Mouse (Mus musculus) ES-Bruce4 (cell line): ENCODE results near the gene Hist1h4n. TPM values are rescaled to one million over a fixed set of nuclear protein-coding genes. Genes with fewer than 3 reads are reported as not detected.
"Not testable (repeated sequence)": the region's sequence is repeated elsewhere in the genome, so short reads cannot be mapped to it uniquely, and the experiment has no call there.

Experiments
- H3K27ac ChIP-seq: 2 replicates; pipeline ENCODE4 v1.5.1; 2012; ENCODE audit warnings: low read length, inconsistent platforms; ENCODE audit not compliant: insufficient read depth
- H3K27me3 ChIP-seq: 2 replicates; pipeline ENCODE4 v1.6.1; 2012; ENCODE audit warnings: mild to moderate bottlenecking, low read length, inconsistent platforms; ENCODE audit not compliant: control insufficient read depth, poor library complexity, insufficient read depth, severe bottlenecking
- H3K36me3 ChIP-seq: 2 replicates; pipeline ENCODE4 v1.6.1; 2012; ENCODE audit warnings: inconsistent platforms, mild to moderate bottlenecking, low read length, moderate library complexity; ENCODE audit not compliant: control insufficient read depth, poor library complexity, insufficient read depth, severe bottlenecking
- H3K4me1 ChIP-seq: one replicate; pipeline ENCODE4 v1.8.1; 2011; ENCODE audit warnings: low read length; ENCODE audit not compliant: control insufficient read depth, insufficient read depth
- H3K4me3 ChIP-seq: 2 replicates; pipeline ENCODE4 v1.5.1; 2011; ENCODE audit warnings: low read depth, mild to moderate bottlenecking, low read length
- H3K9ac ChIP-seq: 2 replicates; pipeline ENCODE4 v1.6.1; 2012; ENCODE audit warnings: low read depth, mild to moderate bottlenecking, inconsistent platforms; ENCODE audit not compliant: poor library complexity, severe bottlenecking
- H3K9me3 ChIP-seq: replicated peaks from 2 replicates; pipeline ENCODE4 v1.6.1; 2012; ENCODE audit warnings: mild to moderate bottlenecking, low read length, inconsistent platforms; ENCODE audit not compliant: control insufficient read depth, poor library complexity, insufficient read depth, severe bottlenecking
- CTCF ChIP-seq: IDR thresholded peaks from one replicate; pipeline ENCODE4 v1.8.1; 2011; ENCODE audit warnings: low read depth, low read length
- EP300 ChIP-seq: IDR thresholded peaks from 2 replicates; pipeline ENCODE4 v1.6.1; 2011; ENCODE audit warnings: low read depth, low read length; ENCODE audit not compliant: insufficient read depth
- POLR2A ChIP-seq: IDR thresholded peaks from one replicate; pipeline ENCODE4 v1.8.1; 2011; ENCODE audit warnings: low read length; ENCODE audit not compliant: insufficient read depth
- polyA plus RNA-seq: library from polyadenylated mRNA; stranded (reverse); fragments of >200 nt; gene quantifications from 2 replicates; pipeline ENCODE4 v1.2.4, GENCODE M21; 2011; ENCODE audit warnings: low read depth; ENCODE audit not compliant: missing spikeins, insufficient read depth, insufficient read length

The Hist1h4n gene
- polyA plus RNA-seq, 1 experiment, result 26.2 TPM

GRCm38 (mm10) chr13:21786189-21786898 lies 45.7 kb downstream of the Hist1h4n start:
- TF ChIP-seq EP300, result peak; percentile 53; the same call in 1 of the 2 replicates
- no peak for TF ChIP-seq POLR2A
- Histone ChIP-seq H3K27me3 (no peaks in the 10 kb centered on the region), H3K9me3 (no peaks in the 10 kb centered on the region), H3K36me3 (no peaks in the 10 kb centered on the region), H3K4me3 (peak overlapping the region; percentile 54), H3K9ac (peak overlapping the region; percentile 61), H3K4me1 (peaks cover 3% of the 10 kb centered on the region), H3K27ac (peak overlapping the region; percentile 86)

GRCm38 (mm10) chr13:21784311-21784710 lies 47.7 kb downstream of the Hist1h4n start:
- Histone ChIP-seq H3K4me3 (no peak overlapping the region), H3K9ac (peak overlapping the region; percentile 79), H3K27me3 (no peaks in the 10 kb centered on the region), H3K27ac (peak overlapping the region; percentile 89), H3K4me1 (peaks cover 3% of the 10 kb centered on the region), H3K9me3 (no peaks in the 10 kb centered on the region), H3K36me3 (no peaks in the 10 kb centered on the region)
- TF ChIP-seq EP300 (no peak), CTCF (no peak)

- Histone ChIP-seq H3K9me3 (no peaks in the 10 kb centered on the region), H3K27me3 (no peaks in the 10 kb centered on the region), H3K4me1 (peaks cover 2% of the 10 kb centered on the region), H3K36me3 (no peaks in the 10 kb centered on the region), H3K9ac (peak overlapping the region; percentile 79), H3K27ac (peak overlapping the region; percentile 89), H3K4me3 (peak overlapping the region; percentile 46; the same call in 1 of the 2 replicates)
- no peak for TF ChIP-seq CTCF
- 0 out of 2 replicates have a peak, but pooled peaks have one; percentile 39 for TF ChIP-seq EP300
- no peak for TF ChIP-seq POLR2A
Observed at GRCm38 (mm10) chr13:21783734-21784161, 48.2 kb downstream of the Hist1h4n start.

- peaks cover 2% of the 10 kb centered on the region for H3K4me1 ChIP-seq
Observed at GRCm38 (mm10) chr13:21783255-21783617, 48.8 kb downstream of the Hist1h4n start, which contains the start of gene Hist1h3i. TSS of gene Hist1h3i (minus strand) at chr13:21783370.

GRCm38 (mm10) chr13:21782361-21783254 lies 49.4 kb downstream of the Hist1h4n start:
- Histone ChIP-seq H3K9ac (peak overlapping the region; percentile 74), H3K4me3 (peak overlapping the region; percentile 91), H3K27ac (peak overlapping the region; percentile 63)
- not testable (repeated sequence) for H3K36me3 ChIP-seq, H3K4me1 ChIP-seq, H3K27me3 ChIP-seq, H3K9me3 ChIP-seq
- peak; percentile 84 for TF ChIP-seq POLR2A

More at GRCm38 (mm10) chr13:21783255-21783617, 48.8 kb downstream of the Hist1h4n start, which contains the start of gene Hist1h3i:
- H3K27ac ChIP-seq, result peak within 1 kb of the TSS; percentile 89
- H3K36me3 ChIP-seq, result no peaks in the 10 kb centered on the region
- H3K9ac ChIP-seq, result peak within 1 kb of the TSS; percentile 79
- no peaks in the 10 kb centered on the region for H3K9me3 ChIP-seq
- peak within 1 kb of the TSS; percentile 91 for H3K4me3 ChIP-seq
- no peak for TF ChIP-seq POLR2A
- no peaks in the 10 kb centered on the region for H3K27me3 ChIP-seq

Other genes starting within 250 kb of the Hist1h4n start
- gene Olfr1362, start 218.2 kb downstream of the Hist1h4n start, polyA plus RNA-seq, result not detected in 2 replicates
- not detected in 2 replicates for gene Olfr11, start 189.7 kb downstream of the Hist1h4n start, polyA plus RNA-seq
- gene Olfr1361, start 168.8 kb downstream of the Hist1h4n start, polyA plus RNA-seq, result not detected in 2 replicates
- not detected in 2 replicates for gene Olfr1360, start 154.8 kb downstream of the Hist1h4n start, polyA plus RNA-seq
- not detected in 2 replicates for gene Olfr1359, start 134.1 kb downstream of the Hist1h4n start, polyA plus RNA-seq
- gene Hist1h2bl, start 116.1 kb downstream of the Hist1h4n start, polyA plus RNA-seq, result 25.5 and 27.2 TPM in 2 replicates
- 3.6 TPM in 1 of 2 replicates, not detected in the other for gene Hist1h2ai, start 115.8 kb downstream of the Hist1h4n start, polyA plus RNA-seq
- 25.3 and 31.8 TPM in 2 replicates for gene Hist1h3h, start 114.5 kb downstream of the Hist1h4n start, polyA plus RNA-seq
- gene Hist1h2bm, start 110.2 kb downstream of the Hist1h4n start, polyA plus RNA-seq, result 14.2 and 21.7 TPM in 2 replicates
- 8.2 and 13.4 TPM in 2 replicates for gene Hist1h4j, start 97.1 kb downstream of the Hist1h4n start, polyA plus RNA-seq
- 16.3 and 17.1 TPM in 2 replicates for gene Hist1h4k, start 81.7 kb downstream of the Hist1h4n start, polyA plus RNA-seq
- 6.7 and 7.5 TPM in 2 replicates for gene Hist1h2ak, start 78.4 kb downstream of the Hist1h4n start, polyA plus RNA-seq
- gene Hist1h2bn, start 78.1 kb downstream of the Hist1h4n start, polyA plus RNA-seq, result 19.3 and 20.7 TPM in 2 replicates
- 7.4 and 9.2 TPM in 2 replicates for gene Hist1h1b, start 51.6 kb downstream of the Hist1h4n start, polyA plus RNA-seq
- gene Hist1h3i, start 48.8 kb downstream of the Hist1h4n start, polyA plus RNA-seq, result not detected in 2 replicates
- not detected in 2 replicates for gene Hist1h2an, start 45.0 kb downstream of the Hist1h4n start, polyA plus RNA-seq
- gene Hist1h2bp, start 44.7 kb downstream of the Hist1h4n start, polyA plus RNA-seq, result 2.5 TPM in 1 of 2 replicates, not detected in the other
- 16.9 and 28.4 TPM in 2 replicates for gene Hist1h2bq, start 22.0 kb downstream of the Hist1h4n start, polyA plus RNA-seq
- gene Hist1h2ao, start 21.7 kb downstream of the Hist1h4n start, polyA plus RNA-seq, result not detected in 2 replicates
- gene Hist1h4m, start 20.4 kb downstream of the Hist1h4n start, polyA plus RNA-seq, result 12.0 and 17.7 TPM in 2 replicates
- 47.5 and 51.1 TPM in 2 replicates for gene Hist1h2ap, start 1.3 kb upstream of the Hist1h4n start, polyA plus RNA-seq
- 18.1 and 27.4 TPM in 2 replicates for gene Hist1h2br, start 1.5 kb upstream of the Hist1h4n start, polyA plus RNA-seq
- gene Zfp184, start 112.9 kb upstream of the Hist1h4n start, polyA plus RNA-seq, result 8.1 and 11.5 TPM in 2 replicates
- not detected in 2 replicates for gene Pom121l2, start 149.0 kb upstream of the Hist1h4n start, polyA plus RNA-seq
- 4.1 and 6.9 TPM in 2 replicates for gene Prss16, start 177.5 kb upstream of the Hist1h4n start, polyA plus RNA-seq
- gene Hist1h2ah, start 203.4 kb upstream of the Hist1h4n start, polyA plus RNA-seq, result 13.0 and 17.2 TPM in 2 replicates
- 54.4 and 58.6 TPM in 2 replicates for gene Hist1h2bk, start 203.7 kb upstream of the Hist1h4n start, polyA plus RNA-seq
- gene Hist1h4i, start 209.2 kb upstream of the Hist1h4n start, polyA plus RNA-seq, result 5.6 and 6.5 TPM in 2 replicates
- 6.3 and 7.9 TPM in 2 replicates for gene Hist1h2ag, start 210.7 kb upstream of the Hist1h4n start, polyA plus RNA-seq
- gene Hist1h2bj, start 211.0 kb upstream of the Hist1h4n start, polyA plus RNA-seq, result 14.6 and 19.9 TPM in 2 replicates